Mouse (Mus musculus) gastrocnemius, adult 18-20 months (tissue): Measurements from ENCODE around the gene Mrps35. TPM values are rescaled to one million over a fixed set of nuclear protein-coding genes. Genes with fewer than 3 reads are reported as not detected.

Source experiments
- total RNA-seq, 2 experiments: library from RNA; stranded (reverse); gene quantifications; 2 replicates each; pipeline ENCODE4 v1.2.3; 2021

The Mrps35 gene
- total RNA-seq, 2 experiments from 2014 or later, result 41.8 to 44.5 TPM

Other genes with a start within 250 kb of the Mrps35 start
- under 1 TPM; 0.43 TPM for gene Arntl2, start 246.7 kb upstream of the Mrps35 start, total RNA-seq
- gene Smco2, start 192.7 kb upstream of the Mrps35 start, total RNA-seq, result not detected
- gene Ppfibp1, start 154.3 kb upstream of the Mrps35 start, total RNA-seq, result 10 to 100 TPM; 54.4 to 65.7 TPM
- gene 1700034J05Rik, start 88.3 kb upstream of the Mrps35 start, total RNA-seq, result not detected
- gene Rep15, start 10.2 kb upstream of the Mrps35 start, total RNA-seq, result under 1 TPM; 0.41 to 0.74 TPM
- under 1 TPM in 1 of 2 experiments, not detected in 1; 0.21 TPM for gene Mansc4, start 44.3 kb downstream of the Mrps35 start, total RNA-seq
- 1 to 10 TPM; 1.2 to 1.5 TPM for gene Klhl42, start 48.6 kb downstream of the Mrps35 start, total RNA-seq
- gene Pthlh, start 221.4 kb downstream of the Mrps35 start, total RNA-seq, result 1 to 10 TPM in 1 of 2 experiments, under 1 TPM in 1; 0.64 to 2.6 TPM